Mouse (Mus musculus): Measurements from ENCODE around the gene Pamr1.

DNA sequence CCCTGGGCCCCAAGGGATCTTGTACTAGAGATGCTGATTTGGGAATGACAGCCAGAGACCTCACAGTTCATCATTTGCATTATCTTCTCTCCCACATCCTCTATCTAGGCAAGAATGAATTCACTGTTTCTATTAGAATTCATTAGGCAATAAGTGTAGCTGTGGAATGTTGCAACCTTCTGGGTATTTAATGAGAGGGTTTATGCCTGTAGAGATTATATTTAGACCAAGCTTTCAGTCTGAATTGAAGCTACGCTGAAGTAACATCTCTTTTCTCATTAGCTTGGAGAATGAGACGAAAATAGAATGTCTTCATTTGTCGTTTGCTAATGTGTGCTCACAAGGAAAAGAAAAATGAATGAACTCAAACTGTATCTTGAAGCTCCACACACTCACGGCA, 100.5 kb downstream of the Pamr1 start:
- no peak for TF ChIP-seq CTCF (IDR thresholded peaks at IDR 0.05; ENCODE audit: low read depth)
- TF ChIP-seq EP300 (optimal IDR thresholded peaks at IDR 0.05), result no peak

Data from stomach, postnatal 0 days (tissue).